Mouse (Mus musculus): ENCODE data around the gene Tnfsf10.

DNA sequence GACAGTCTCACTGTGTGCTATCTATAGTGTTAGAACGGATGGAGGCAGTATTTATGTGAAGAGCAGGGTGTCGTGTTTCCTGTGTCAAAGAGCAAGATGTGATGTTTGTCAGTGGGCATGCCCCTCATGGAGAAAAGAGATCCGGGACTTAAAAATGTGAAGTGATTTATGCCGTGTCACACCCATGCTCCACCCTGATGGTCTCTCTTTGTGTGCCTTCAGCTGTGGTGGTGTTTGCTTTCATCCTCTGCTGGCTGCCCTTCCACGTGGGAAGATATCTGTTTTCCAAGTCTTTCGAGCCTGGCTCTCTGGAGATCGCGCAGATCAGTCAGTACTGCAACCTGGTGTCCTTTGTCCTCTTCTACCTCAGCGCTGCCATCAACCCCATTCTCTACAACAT lies 57.6 kb downstream of the Tnfsf10 start:
- no peak for TF ChIP-seq POLR2A (IDR thresholded peaks at IDR 0.05; ENCODE audit: control insufficient read depth, low read depth, low read length)
- TF ChIP-seq CTCF (IDR thresholded peaks at IDR 0.05; ENCODE audit: control insufficient read depth, insufficient read depth, insufficient replicate concordance, low read depth, low read length), result no peak

Data from testis, adult 2 months (tissue).